Mouse (Mus musculus) adrenal gland, adult 18-20 months (tissue): ENCODE data around the gene Mvp. TPM values are rescaled to one million over a fixed set of nuclear protein-coding genes. Genes with fewer than 3 reads are reported as not detected.

ENCODE experiments used
- DNase-seq, 2 experiments: peaks; one replicate each; pipeline ENCODE4 v3.0.0; 2021 to 2022; ENCODE audit warnings: low spot score in 2 of 2
- total RNA-seq, 2 experiments: library from RNA; stranded (reverse); gene quantifications; 1 replicate in 1 of 2; 2 replicates in 1 of 2; pipeline ENCODE4 v1.2.3; 2021

The Mvp gene
- total RNA-seq, 2 experiments from 2014 or later = 92.6 to 135 TPM

DNA sequence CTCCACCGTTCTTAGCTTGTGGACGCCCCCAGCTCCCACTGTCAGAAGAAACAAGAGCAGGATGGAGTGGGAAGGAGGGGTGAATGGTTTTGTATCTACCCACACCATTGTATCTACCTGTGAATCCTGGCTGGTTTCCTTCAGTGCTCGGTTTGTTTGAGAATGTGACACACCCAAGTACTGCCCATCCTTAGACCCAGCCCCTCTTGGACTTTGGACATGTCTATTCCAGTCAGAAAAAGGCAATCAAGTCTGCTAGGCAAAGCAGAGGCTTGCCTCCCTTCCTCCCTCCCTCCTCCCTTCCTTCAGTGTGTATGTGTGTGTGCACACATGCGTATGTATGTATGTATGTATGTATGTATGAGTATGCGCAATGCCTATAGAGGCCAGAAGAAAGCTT lies 10.8 kb downstream of the Mvp start:
- no peak for DNase-seq

DNA sequence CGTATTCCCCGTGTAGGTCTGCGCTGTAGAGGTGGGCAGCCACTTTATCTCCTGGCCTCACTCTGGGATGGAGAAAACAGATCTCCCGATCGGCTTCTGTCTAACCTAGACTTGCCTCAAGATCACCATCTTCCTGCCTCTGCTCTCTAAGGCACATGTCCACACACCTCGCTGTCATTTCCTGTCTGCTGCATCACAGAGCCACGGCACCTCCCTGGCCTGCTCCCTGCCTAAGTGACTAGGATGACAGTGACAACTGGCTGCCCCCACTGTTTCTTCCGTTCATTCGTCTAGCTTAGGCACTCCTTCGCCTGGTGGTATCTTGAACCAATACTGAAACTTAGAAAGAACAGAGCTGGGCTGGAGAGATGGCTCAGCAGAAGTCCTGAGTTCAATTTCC lies 14.9 kb downstream of the Mvp start:
- no peak for DNase-seq

GRCm38 (mm10) chr7:126996449-126996848 lies 18.0 kb downstream of the Mvp start:
- DNase-seq = no peak

- DNase-seq = no peak
Observed at GRCm38 (mm10) chr7:126988816-126989215, 25.6 kb downstream of the Mvp start.

DNA sequence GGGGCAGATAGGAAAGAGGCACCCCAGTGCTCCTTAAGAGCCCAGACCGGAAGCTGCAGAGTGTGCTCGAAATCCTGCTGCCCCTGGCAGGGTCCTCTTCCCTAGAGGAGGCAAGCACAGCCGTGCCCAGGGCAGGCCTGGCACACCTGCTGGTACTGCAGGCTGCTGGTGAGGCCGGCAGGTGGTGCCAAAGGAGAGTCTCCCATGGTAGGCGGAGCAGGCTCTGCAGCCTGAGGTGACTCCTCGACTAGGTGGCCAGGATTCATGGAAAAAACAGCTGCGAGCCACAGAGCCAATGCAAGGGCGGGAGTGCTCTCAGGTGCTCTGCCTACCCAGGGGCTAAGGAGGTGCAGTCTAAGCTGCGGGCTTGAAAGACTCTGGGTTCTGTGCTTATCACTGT lies 28.1 kb downstream of the Mvp start:
- DNase-seq = no peak

- no peak for DNase-seq
Observed at GRCm38 (mm10) chr7:126984667-126985444, 29.6 kb downstream of the Mvp start.

DNA sequence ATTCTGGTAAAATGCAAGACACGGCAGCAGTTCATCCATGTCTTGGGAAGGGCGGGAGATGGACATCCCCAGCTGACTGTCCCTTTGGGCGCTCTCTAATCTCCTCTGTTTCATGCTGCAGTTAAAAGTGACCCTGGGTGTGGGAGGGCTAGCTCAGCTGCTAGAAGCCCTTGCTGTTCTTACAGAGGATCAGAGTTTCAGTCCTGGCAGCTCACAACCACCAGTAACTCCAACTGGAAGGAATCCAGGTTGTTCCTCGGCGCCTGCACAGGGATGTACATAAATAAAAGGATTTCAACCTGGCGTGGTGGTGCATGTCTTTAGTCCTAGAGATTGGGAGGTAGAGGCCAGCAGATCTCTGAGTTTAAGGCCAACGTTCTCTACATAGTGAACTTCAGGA lies 31.3 kb downstream of the Mvp start:
- DNase-seq = no peak

GRCm38 (mm10) chr7:126982054-126982453 lies 32.4 kb downstream of the Mvp start:
- DNase-seq = no peak

- no peak for DNase-seq
Observed at GRCm38 (mm10) chr7:126981601-126982000, 32.8 kb downstream of the Mvp start.

- DNase-seq = no peak
Observed at GRCm38 (mm10) chr7:126978841-126979240, 35.6 kb downstream of the Mvp start.

DNA sequence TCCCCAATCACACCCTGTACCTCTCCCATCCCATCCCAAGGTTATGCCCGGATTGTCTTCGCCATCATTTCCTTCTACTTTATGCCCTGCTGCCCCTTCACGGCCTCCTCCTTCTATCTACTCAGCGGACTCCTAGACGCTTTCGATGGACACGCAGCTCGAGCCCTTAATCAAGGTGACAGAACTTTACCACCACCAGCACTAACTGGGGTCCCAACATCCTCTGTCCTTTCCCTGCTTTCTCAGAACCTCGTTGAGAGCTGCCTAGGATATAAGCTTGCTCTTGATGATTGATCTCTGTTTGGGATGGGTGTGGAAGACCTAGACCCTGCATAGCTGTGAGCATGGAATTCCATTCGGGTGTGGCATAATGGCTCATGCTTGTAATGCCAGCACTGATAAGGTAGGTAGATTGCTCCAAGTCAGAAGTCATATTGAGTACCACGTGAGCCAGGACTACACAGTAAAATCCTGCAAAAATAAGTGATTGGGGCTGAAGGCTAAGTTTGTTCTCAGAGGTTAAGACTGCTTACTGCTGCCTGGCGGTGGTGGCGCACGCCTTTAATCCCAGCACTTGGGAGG lies 37.5 kb downstream of the Mvp start:
- no peak for DNase-seq

GRCm38 (mm10) chr7:126975950-126976866 lies 38.2 kb downstream of the Mvp start, which contains the start of gene Cdiptos:
TSS of gene Cdiptos (minus strand) at chr7:126976098.
- peak; percentile 96 to 97 for DNase-seq

DNA sequence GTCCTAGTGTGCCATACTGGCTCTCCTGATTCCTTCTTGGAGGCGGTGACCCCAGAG lies 38.7 kb downstream of the Mvp start, which contains the start of gene Cdipt:
TSS of gene Cdipt (plus strand) at position 22 of the 57 bp plus-strand sequence.
- DNase-seq = no peak

- no peak for DNase-seq
Observed at GRCm38 (mm10) chr7:126975493-126975892, 38.9 kb downstream of the Mvp start.

- no peak for DNase-seq
Observed at GRCm38 (mm10) chr7:126967361-126967760, 47.1 kb downstream of the Mvp start.

GRCm38 (mm10) chr7:126965568-126965967 lies 48.9 kb downstream of the Mvp start:
- DNase-seq = no peak

- peak in 1 of 2 experiments; percentile 33 for DNase-seq
Observed at GRCm38 (mm10) chr7:126963548-126964286, 50.7 kb downstream of the Mvp start.

DNA sequence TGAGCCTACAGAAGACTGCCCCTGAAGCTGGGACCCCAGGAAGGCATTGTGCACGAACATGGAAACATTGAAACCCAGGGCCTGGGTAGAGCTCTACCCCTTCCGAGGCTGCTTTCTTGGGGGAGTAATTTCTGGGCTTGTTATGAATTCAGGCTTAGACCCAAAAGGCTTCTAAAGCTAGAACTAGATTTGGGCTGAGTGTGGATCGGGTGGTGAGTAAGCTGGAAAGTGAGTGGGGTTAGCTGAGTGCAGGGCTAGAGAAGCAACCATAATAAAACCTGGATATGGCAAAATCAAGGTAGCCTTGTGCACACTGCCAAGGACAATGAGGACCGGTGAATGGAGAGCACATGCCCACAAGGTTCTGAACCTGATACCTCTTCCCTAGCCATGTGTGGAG lies 52.5 kb downstream of the Mvp start:
- DNase-seq = no peak

DNA sequence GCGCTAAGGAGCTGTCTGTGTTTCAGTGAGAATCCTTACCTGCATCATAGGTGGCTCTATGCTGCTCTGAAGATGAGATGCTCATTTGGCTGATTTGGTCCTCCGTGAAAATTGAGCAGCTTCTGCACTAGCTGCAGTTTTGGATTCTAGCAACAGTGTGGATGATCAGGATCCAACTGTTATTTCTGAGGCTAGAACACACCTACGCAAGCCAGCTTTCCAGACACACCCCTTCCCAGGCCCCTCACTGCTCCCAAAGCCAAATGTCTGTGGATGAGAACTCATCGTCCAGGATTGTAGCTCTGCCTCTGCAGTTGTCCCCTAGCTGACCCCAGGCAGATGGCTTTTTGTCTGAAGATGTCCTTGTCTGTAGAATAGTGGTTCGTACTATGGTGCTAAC lies 53.3 kb downstream of the Mvp start:
- no peak for DNase-seq

DNA sequence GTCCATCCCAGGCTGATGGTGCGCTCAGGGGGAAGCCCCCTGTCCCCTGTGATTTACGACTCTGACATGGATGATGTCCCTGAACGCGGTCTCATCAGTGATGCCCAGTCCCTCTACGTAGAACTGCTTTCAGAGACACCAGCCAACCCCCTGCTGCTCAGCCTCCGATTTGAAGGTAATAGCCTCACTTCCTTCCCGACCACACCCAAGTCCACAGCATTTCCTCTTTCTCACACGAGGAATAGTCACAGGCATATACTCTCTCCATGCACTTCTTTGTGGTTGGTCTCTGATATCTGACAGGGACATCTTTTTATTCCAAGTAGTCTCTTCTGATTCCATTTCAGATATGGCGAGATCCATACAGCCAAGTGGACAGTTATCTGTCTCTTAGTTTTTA lies 54.6 kb downstream of the Mvp start:
- no peak for DNase-seq

DNA sequence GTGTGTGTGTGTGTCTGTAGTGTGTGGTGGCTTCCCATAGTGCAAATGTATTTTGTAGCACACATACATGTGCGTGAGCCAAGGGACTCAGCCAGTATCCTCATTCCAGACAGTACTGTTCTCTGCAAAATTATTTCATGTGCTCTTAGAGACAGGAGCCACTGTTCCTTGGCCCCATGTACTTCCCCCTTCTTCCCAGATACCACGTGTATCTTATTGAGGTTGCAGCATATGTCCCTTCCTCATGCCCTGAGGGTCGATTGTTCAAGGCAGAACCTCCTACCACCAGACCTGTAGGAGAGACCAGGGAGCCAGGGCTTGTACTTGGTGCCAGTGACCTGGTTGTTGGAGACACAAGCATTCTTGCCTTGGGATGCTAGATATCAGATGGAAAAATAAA lies 59.3 kb downstream of the Mvp start:
- no peak for DNase-seq

DNA sequence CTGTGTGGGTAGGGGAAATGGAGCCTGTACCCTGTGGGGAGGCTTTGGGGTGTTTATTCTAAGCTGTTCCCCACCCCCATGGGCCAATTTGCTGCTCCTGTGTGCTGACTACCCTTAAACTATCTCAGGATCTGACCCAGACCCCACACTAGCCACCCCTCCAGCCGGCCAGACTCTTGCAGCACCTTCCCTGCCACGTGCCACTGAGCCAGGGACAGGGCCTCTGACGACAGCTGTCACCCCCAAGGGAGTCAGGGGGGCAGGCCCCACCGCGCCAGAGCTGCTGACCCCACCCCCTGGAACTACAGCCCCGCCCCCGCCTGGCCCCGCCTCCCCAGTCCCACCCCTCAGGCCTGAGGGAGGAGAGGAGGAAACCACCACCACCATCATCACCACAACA lies 61.8 kb downstream of the Mvp start:
- no peak for DNase-seq
